Mouse (Mus musculus) lung, embryonic 15.5 days (tissue): Measurements from ENCODE around the gene Abcc4. TPM values are rescaled to one million over a fixed set of nuclear protein-coding genes. Genes with fewer than 3 reads are reported as not detected.
"Not testable (repeated sequence)": the region's sequence is repeated elsewhere in the genome, so short reads cannot be mapped to it uniquely, and the experiment has no call there.

Experiments
- ATAC-seq: fragments of 200-750 bp; cut with Nextera tagmentation; 2 replicates; pipeline ENCODE4 v1.8.0; 2017; ENCODE audit warnings: moderate number of reproducible peaks, borderline replicate concordance; ENCODE audit not compliant: low FRiP score, low TSS enrichment; ENCODE audit errors: extremely low read depth
- H3K27ac ChIP-seq: fragments of 300-500 bp; sonication (generic); 2 replicates; pipeline ENCODE4 v1.5.1; 2015; ENCODE audit warnings: moderate library complexity, mild to moderate bottlenecking, inconsistent platforms
- H3K27me3 ChIP-seq: fragments of 300-500 bp; sonication (generic); 2 replicates; pipeline ENCODE4 v1.6.1; 2015; ENCODE audit warnings: inconsistent platforms
- H3K36me3 ChIP-seq: fragments of 300-500 bp; sonication (generic); 2 replicates; pipeline ENCODE4 v1.6.1; 2015; ENCODE audit warnings: inconsistent platforms
- H3K4me1 ChIP-seq: fragments of 300-500 bp; sonication (generic); 2 replicates; pipeline ENCODE4 v1.6.1; 2015; ENCODE audit warnings: inconsistent platforms
- H3K4me2 ChIP-seq: fragments of 300-500 bp; sonication (generic); 2 replicates; pipeline ENCODE4 v1.6.1; 2015; ENCODE audit warnings: inconsistent platforms, mild to moderate bottlenecking, moderate library complexity
- H3K4me3 ChIP-seq: fragments of 300-500 bp; sonication (generic); 2 replicates; pipeline ENCODE4 v1.5.1; 2015; ENCODE audit warnings: mild to moderate bottlenecking, inconsistent platforms
- H3K9ac ChIP-seq: fragments of 300-500 bp; sonication (generic); 2 replicates; pipeline ENCODE4 v1.6.1; 2015; ENCODE audit warnings: inconsistent platforms
- H3K9me3 ChIP-seq: fragments of 300-500 bp; sonication (generic); 2 replicates; pipeline ENCODE4 v1.6.1; 2016; ENCODE audit warnings: inconsistent platforms
- WGBS: fragments of 180-500 bp; shearing (Covaris S2); methylation state at CpG from one replicate; pipeline ENCODE4 v1.1.7; 2015; 5-methylcytosine and 5-hydroxymethylcytosine counted together
- polyA plus RNA-seq: library from polyadenylated mRNA; unstranded; fragments of >200 nt; fragmentation: Nextera tagmentation; extraction: Ambion mirVana; gene quantifications from 2 replicates; pipeline ENCODE4 v1.2.1, GENCODE M21; 2015

Gene Abcc4
- polyA plus RNA-seq, 1 experiment from 2014 or later: 2.3 TPM

DNA sequence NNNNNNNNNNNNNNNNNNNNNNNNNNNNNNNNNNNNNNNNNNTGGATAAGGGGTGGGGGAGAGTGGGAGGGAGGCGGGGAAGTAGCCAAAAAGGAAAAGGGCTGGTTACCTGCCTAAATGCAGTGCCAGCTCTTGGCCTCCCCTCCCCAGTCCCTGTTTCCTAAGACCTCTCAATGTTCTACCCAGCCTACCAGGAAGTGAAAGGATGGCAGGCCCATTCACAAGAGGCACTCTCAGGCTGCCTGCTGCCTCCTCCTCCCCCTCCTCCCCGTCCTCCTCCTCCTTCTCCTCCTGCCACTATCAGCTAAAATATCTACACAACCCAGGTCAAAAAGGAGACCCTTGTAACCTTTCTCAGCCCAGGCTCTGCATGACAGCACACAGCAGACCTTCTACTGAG lies 51.1 kb downstream of the Abcc4 start:
- no peak for ATAC-seq
- WGBS: 33% methylated on average over 1 of the region's 2 CpGs

DNA sequence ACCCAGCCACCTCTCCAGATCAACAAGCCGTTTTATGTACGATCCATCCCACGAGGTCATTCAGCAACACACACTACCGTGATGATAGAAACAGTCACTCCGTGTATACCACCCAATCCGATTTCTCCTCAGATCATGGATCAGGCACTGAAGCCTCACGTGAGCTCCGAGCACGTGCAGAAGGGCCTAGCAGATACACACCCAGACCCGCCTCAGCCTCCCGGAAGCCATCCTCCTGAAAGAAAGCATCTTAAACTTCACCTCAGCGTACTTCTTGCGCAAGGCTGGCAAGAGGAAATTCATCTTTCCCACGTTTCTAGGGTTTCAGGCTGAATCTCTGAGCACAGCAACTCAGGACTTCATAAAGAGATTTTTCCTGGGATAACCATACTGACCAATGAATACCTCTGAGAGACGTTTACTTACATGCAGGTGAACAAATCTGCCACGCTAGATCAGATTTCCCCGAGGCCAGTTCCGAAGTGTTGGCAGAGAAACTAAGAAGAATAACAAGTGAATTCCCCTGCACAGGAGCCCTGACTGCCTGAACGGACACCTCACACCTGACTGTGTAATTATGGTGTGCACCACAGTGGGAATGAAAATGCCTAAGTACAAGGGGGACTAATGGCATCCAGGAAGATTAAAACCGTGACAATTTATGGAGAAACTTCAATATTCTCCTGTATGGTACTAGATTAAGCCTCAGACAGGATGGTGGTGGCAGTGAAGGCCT lies 54.1 kb downstream of the Abcc4 start:
- no peak overlapping the region for H3K4me2 ChIP-seq
- WGBS: 74% methylated on average over 20 of the region's 20 CpGs
- H3K4me1 ChIP-seq: 0 out of 2 replicates have a peak, but pooled peaks cover 4% of the 10 kb centered on the region

More for the DNA sequence above, 51.1 kb downstream of the Abcc4 start:
- Histone ChIP-seq H3K9ac (no peak overlapping the region), H3K4me3 (no peak overlapping the region), H3K27me3 (no peaks in the 10 kb centered on the region), H3K4me2 (no peak overlapping the region), H3K36me3 (no peaks in the 10 kb centered on the region), H3K4me1 (0 out of 2 replicates have a peak, but pooled peaks cover 13% of the 10 kb centered on the region), H3K9me3 (no peaks in the 10 kb centered on the region), H3K27ac (no peak overlapping the region)

DNA sequence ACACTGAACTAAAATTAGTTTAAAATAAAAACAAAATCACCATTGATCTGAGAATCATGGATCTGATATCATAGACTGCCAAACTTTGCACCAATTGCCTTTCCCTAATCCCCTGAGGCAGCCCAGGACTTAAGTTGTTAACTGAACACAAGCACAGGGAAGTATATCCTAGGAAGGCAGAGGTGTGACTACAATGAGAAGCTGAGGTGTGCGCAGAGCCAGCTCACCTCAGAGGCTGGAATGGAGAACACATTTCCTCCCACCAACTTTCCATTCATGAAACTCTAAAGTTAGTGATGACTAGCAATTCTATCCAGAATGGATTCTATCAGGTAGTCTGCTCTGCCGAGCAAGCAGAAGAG lies 56.1 kb downstream of the Abcc4 start:
- Histone ChIP-seq H3K9ac (no peak overlapping the region), H3K4me2 (no peak overlapping the region), H3K9me3 (no peaks in the 10 kb centered on the region), H3K27me3 (no peaks in the 10 kb centered on the region), H3K4me3 (no peak overlapping the region), H3K27ac (no peak overlapping the region), H3K4me1 (no peaks in the 10 kb centered on the region), H3K36me3 (no peaks in the 10 kb centered on the region)
- 90% methylated on average over 2 of the region's 2 CpGs for WGBS
- ATAC-seq: no peak

More for the DNA sequence above, 54.1 kb downstream of the Abcc4 start:
- Histone ChIP-seq H3K4me3 (no peak overlapping the region), H3K9me3 (no peaks in the 10 kb centered on the region), H3K36me3 (no peaks in the 10 kb centered on the region), H3K27ac (no peak overlapping the region), H3K9ac (no peak overlapping the region), H3K27me3 (no peaks in the 10 kb centered on the region)
- no peak for ATAC-seq

DNA sequence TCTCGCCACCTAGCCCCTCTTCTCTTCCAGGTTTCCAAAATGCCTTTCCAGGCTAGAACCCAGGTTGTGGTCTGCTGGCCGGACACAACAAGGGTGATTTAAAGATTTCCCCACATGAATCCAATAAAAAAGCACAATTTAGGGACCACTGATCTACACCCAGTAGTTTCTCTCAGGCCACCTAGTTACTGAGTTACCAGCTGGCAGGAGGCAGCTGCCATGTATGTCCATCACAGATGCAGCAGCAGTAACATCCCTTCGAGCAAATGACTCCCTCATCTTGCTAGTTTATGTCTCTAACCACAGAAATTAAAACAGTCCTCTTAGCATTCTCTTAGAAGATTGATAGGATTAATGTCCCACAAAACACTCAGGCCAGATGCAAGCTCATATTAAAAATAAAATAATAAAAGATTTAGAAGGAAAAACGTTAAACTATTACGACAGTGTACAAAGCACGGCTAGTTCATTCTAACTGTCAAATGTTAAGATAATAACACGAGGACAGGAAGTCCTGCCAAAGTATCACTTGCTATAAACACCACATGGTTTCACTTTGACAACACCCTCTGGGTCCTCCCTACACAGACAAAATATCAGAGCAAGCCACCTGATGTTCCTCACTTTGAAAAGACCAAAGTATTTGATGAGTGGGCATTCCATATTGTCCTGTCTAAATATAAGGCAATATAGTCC lies 56.7 kb downstream of the Abcc4 start:
- Histone ChIP-seq H3K9me3 (no peaks in the 10 kb centered on the region), H3K4me1 (no peaks in the 10 kb centered on the region), H3K36me3 (no peaks in the 10 kb centered on the region), H3K4me2 (no peak overlapping the region), H3K9ac (no peak overlapping the region), H3K27me3 (no peaks in the 10 kb centered on the region), H3K4me3 (no peak overlapping the region), H3K27ac (no peak overlapping the region)
- 47% methylated on average over 7 of the region's 7 CpGs for WGBS
- no peak for ATAC-seq

DNA sequence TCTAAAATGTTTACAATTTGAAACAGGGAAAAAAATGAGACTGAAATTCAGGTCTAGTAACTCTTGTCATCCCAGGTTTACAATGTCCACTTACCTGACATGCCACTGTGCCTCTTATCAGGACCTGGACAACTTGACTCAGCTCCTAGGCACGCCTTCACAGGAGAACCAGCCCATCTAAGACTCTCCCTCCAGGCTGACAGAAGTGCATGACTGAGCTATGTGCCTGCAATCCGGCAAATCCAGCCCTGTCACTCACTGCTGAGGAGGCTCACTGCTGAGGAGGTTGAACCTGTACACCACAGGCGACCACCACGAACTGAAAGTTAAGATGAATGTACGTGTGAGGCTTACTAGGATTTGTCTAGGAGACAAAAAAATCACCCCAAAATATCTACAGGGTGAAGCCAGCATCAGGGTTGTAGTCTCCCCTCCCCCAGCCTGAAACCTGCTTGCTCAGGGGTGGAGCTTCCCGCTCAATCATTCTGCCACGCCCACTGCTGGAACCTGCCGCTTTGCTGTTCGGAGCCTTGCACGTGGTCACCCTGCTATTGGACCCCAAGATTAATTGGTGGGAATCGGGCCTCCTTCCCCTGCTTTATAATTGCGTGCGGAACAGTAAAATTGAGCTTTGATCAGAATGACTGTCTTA lies 63.0 kb downstream of the Abcc4 start:
- H3K36me3 ChIP-seq, H3K9ac ChIP-seq, H3K9me3 ChIP-seq, H3K27me3 ChIP-seq, H3K27ac ChIP-seq, H3K4me1 ChIP-seq, H3K4me2 ChIP-seq, H3K4me3 ChIP-seq: not testable (repeated sequence)
- WGBS: 66% methylated on average over 13 of the region's 13 CpGs
- peak; percentile 55; the same call in 1 of the 2 replicates for ATAC-seq

DNA sequence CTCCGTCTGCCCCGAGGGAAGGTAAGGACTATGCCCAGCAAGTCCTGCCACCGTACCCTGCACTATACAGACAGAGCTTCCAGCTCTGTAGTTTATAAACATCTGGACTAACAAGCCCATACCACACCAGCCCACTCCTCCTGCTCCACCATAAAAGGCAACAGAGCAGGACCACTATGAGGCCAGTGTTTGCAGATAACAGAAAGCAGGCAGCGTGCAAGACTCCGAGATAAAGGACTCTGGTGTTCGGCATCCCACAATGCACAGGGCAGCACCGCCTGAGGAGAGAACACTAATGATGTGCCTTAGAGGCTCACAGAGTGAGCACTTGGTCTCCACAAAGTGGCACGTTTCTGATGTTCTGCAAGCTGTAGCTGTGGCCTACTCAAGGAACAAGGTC lies 63.9 kb downstream of the Abcc4 start:
- H3K27ac ChIP-seq: no peak overlapping the region
- 73% methylated on average over 8 of the region's 8 CpGs for WGBS
- H3K9me3 ChIP-seq: no peaks in the 10 kb centered on the region
- no peaks in the 10 kb centered on the region for H3K4me1 ChIP-seq
- H3K36me3 ChIP-seq: no peaks in the 10 kb centered on the region
- no peaks in the 10 kb centered on the region; the same call in 1 of the 2 replicates for H3K27me3 ChIP-seq
- no peak overlapping the region for H3K9ac ChIP-seq
- no peak; the same call in 1 of the 2 replicates for ATAC-seq
- no peak overlapping the region for H3K4me2 ChIP-seq
- H3K4me3 ChIP-seq: no peak overlapping the region

DNA sequence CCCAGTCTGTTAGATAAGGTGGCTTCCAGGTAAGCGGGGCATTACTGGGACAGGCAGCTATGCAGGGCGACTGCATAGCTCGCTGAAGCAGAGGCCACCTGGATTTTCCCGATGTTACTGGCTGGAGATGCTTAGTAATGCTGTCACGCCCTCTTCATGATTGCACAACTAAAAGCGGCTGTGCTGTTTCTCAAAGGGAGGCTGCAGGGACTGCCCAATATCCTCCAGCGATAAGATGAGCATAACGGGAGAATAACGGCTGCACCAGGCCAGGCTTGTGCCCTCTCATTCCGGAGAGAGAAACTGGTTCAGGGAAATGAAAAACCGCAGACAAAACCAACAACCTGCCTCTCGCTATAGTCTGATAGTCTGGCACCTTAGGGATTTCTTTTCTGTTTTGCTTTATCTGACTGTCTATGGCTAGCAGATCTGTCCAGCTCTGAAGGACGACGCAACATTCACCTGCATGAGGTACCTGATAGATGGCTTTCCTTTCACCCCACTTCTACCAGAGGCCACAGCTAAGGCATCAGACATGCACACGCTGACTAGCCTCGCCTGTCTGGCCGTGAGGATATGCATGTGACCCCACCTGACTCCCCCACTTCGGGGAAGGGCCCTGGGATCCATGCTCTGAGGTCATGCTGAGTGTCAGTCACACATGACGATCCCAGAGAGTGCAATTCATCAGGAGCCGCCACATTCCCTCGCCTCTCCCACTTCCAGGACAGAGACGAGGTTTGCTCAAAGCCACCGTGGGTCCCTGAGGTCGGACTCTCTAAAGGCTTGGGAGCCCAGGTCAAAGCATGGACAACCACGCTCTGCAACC lies 67.4 kb downstream of the Abcc4 start:
- Histone ChIP-seq H3K9me3 (no peaks in the 10 kb centered on the region), H3K27me3 (no peaks in the 10 kb centered on the region; the same call in 1 of the 2 replicates), H3K4me2 (no peak overlapping the region), H3K36me3 (no peaks in the 10 kb centered on the region), H3K27ac (no peak overlapping the region), H3K4me3 (no peak overlapping the region), H3K9ac (no peak overlapping the region), H3K4me1 (peaks cover 12% of the 10 kb centered on the region)
- no peak for ATAC-seq
- 68% methylated on average over 25 of the region's 25 CpGs for WGBS

DNA sequence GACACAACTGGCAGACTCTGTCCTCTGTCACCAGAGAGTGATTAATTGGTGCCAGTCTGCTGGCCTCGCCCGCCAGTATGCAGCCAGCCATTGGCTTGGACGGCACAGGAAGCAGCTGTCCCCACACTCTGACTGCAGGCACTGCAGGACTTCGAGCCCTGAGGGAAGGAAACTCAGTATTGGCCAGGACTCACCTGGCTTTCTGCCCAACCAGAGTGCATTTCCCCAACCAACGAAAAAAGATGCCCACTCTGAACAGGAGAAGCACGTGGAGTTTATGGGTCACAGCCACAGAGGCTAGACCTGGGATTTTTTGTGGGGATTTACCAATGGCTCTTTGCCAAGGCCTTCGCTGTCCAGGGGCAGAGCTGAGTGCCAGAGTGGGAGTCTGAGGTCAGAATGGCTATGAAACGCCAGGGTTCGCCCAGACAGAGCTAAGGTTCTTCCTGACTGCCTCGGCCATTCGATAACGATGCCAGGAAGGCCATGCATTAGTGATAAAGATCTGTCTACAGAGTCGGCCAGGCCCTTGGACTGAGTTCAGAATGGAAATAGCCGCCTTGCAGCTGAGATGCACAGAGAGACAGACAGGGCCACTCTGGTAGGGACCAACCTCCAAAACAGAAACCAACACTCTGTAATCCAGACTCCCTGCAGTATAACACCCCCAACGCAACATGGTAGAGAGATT lies 70.4 kb downstream of the Abcc4 start:
- Histone ChIP-seq H3K27me3 (no peaks in the 10 kb centered on the region; the same call in 1 of the 2 replicates), H3K36me3 (no peaks in the 10 kb centered on the region), H3K9me3 (no peaks in the 10 kb centered on the region), H3K4me2 (peak overlapping the region; percentile 36), H3K4me3 (no peak overlapping the region), H3K27ac (0 out of 2 replicates have a peak overlapping the region, but pooled peaks have one; percentile 4), H3K4me1 (peaks cover 12% of the 10 kb centered on the region), H3K9ac (no peak overlapping the region)
- 28% methylated on average over 15 of the region's 15 CpGs for WGBS
- peak; percentile 76 for ATAC-seq

DNA sequence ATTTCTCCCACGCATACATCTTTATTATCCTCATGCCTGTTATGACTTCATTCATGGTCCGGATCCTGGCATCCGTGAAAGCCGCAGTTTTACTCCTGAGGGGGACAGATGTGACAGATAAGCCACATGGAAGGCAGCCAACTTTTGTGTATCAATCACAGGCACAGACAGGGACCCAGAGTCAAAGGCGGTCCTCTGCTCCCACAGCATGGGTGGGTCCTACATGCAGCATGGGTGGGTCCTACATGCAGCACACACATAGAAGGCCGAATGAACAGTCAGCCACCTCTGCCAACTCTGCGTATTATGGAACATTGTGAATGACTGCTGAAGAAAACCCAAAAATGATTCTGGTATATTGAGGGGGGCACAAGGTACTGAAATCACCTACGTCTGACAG lies 76.4 kb downstream of the Abcc4 start:
- Histone ChIP-seq H3K27ac (no peak overlapping the region), H3K4me3 (no peak overlapping the region), H3K27me3 (no peaks in the 10 kb centered on the region), H3K9ac (no peak overlapping the region), H3K4me1 (no peaks in the 10 kb centered on the region), H3K4me2 (no peak overlapping the region), H3K36me3 (no peaks in the 10 kb centered on the region), H3K9me3 (no peaks in the 10 kb centered on the region)
- no peak for ATAC-seq
- WGBS: 66% methylated on average over 8 of the region's 8 CpGs

DNA sequence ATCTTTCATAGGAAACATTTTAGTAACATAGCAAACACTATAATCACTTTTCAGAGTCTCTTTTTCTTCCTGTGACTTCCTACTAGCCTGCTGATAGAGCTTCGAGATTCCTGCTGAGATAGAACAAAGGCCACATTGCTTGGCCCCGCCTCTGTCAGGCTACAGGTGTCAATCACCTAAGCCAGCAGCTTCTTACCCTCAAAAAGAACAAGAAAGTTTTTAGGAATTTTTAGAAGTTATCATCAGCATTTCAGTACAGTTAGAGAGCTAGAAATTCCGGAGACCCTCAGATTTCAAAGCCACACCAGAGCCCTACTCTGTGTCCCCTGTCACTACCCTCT lies 84.6 kb downstream of the Abcc4 start:
- no peak overlapping the region for H3K27ac ChIP-seq
- H3K4me2 ChIP-seq: no peak overlapping the region
- no peak overlapping the region for H3K4me3 ChIP-seq
- no peaks in the 10 kb centered on the region for H3K27me3 ChIP-seq
- ATAC-seq: no peak
- no peaks in the 10 kb centered on the region for H3K36me3 ChIP-seq
- no peaks in the 10 kb centered on the region for H3K9me3 ChIP-seq
- no peaks in the 10 kb centered on the region for H3K4me1 ChIP-seq
- WGBS: 51% methylated on average over 3 of the region's 3 CpGs
- no peak overlapping the region for H3K9ac ChIP-seq

DNA sequence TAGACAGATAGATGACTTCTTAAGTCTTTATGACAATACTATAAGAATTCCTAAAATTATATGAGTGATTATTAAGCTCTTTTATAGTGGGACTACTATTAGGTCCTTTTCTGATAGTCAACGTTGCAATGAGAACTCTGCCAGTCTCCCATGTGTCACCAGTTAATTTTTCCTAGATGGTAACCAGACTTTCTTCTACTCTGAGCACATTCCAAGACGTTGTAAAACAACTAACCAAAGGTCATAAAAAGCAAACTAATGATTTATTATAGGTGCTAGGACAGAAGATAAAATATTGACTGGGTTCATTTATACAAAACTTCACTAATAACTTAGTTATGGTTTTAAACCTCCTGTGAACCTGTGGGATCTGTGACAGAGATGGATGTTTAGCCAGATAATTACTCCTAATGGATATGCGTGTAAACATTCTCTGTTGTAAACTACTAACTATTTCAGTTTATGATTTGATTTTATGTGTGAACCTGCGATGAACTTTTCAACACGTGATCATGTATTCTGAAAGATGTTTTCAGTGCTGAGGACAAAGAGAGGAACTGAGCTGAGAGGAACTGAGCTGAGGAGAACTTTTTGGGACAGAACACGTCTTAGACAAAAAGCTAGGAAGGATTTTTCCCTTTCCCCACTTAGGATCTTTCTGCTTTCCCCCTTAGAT lies 85.1 kb downstream of the Abcc4 start:
- no peak for ATAC-seq
- 58% methylated on average over 6 of the region's 6 CpGs for WGBS
- no peak overlapping the region for H3K4me2 ChIP-seq
- no peak overlapping the region for H3K9ac ChIP-seq
- no peaks in the 10 kb centered on the region for H3K36me3 ChIP-seq
- H3K27ac ChIP-seq: no peak overlapping the region
- H3K27me3 ChIP-seq: no peaks in the 10 kb centered on the region
- H3K4me1 ChIP-seq: no peaks in the 10 kb centered on the region
- no peaks in the 10 kb centered on the region for H3K9me3 ChIP-seq
- no peak overlapping the region for H3K4me3 ChIP-seq
